Mouse (Mus musculus) forebrain, embryonic 16.5 days (tissue): ENCODE data around the gene Tmem139. TPM values are rescaled to one million over a fixed set of nuclear protein-coding genes. Genes with fewer than 3 reads are reported as not detected.

Experiments used
- ATAC-seq: fragments of 200-750 bp; cut with Nextera tagmentation; 2 replicates; pipeline ENCODE4 v1.8.0; 2017; ENCODE audit warnings: mild to moderate bottlenecking, moderate library complexity
- H3K27ac ChIP-seq: fragments of 300-500 bp; sonication (generic); 2 replicates; pipeline ENCODE4 v1.5.1; 2014; ENCODE audit warnings: low read length, control low read depth
- H3K27me3 ChIP-seq: fragments of 300-500 bp; sonication (generic); replicated peaks from 2 replicates; pipeline ENCODE4 v1.6.1; 2014; ENCODE audit warnings: low read length; ENCODE audit not compliant: control insufficient read depth, insufficient read depth
- H3K36me3 ChIP-seq: fragments of 300-500 bp; sonication (generic); 2 replicates; pipeline ENCODE4 v1.6.1; 2014; ENCODE audit not compliant: control insufficient read depth, insufficient read depth
- H3K4me1 ChIP-seq: fragments of 300-500 bp; sonication (generic); replicated peaks from 2 replicates; pipeline ENCODE4 v1.6.1; 2014; ENCODE audit warnings: low read length; ENCODE audit not compliant: control insufficient read depth, insufficient read depth
- H3K4me2 ChIP-seq: fragments of 300-500 bp; sonication (generic); 2 replicates; pipeline ENCODE4 v1.6.1; 2014; ENCODE audit warnings: mild to moderate bottlenecking, low read length, control low read depth
- H3K4me3 ChIP-seq: fragments of 300-500 bp; sonication (generic); replicated peaks from 2 replicates; pipeline ENCODE4 v1.5.1; 2014; ENCODE audit warnings: mild to moderate bottlenecking, low read length, control low read depth
- H3K9ac ChIP-seq: fragments of 300-500 bp; sonication (generic); replicated peaks from 2 replicates; pipeline ENCODE4 v1.6.1; 2014; ENCODE audit warnings: low read depth, low read length, control low read depth
- H3K9me3 ChIP-seq: fragments of 300-500 bp; sonication (generic); 2 replicates; pipeline ENCODE4 v1.6.1; 2016; ENCODE audit warnings: low read length; ENCODE audit not compliant: control insufficient read depth
- WGBS: fragments of 180-500 bp; shearing (Covaris S2); extraction: QIAGEN DNeasy Blood & Tissue Kit; methylation state at CpG from one replicate; pipeline ENCODE4 v1.1.7; 2014; 5-methylcytosine and 5-hydroxymethylcytosine counted together
- polyA plus RNA-seq: library from polyadenylated mRNA; unstranded; fragments of >200 nt; fragmentation: Nextera tagmentation; extraction: Ambion mirVana; gene quantifications from 2 replicates; pipeline ENCODE4 v1.2.1, GENCODE M21; 2015

The Tmem139 gene
- polyA plus RNA-seq, 1 experiment from 2014 or later = 0.24 TPM

DNA sequence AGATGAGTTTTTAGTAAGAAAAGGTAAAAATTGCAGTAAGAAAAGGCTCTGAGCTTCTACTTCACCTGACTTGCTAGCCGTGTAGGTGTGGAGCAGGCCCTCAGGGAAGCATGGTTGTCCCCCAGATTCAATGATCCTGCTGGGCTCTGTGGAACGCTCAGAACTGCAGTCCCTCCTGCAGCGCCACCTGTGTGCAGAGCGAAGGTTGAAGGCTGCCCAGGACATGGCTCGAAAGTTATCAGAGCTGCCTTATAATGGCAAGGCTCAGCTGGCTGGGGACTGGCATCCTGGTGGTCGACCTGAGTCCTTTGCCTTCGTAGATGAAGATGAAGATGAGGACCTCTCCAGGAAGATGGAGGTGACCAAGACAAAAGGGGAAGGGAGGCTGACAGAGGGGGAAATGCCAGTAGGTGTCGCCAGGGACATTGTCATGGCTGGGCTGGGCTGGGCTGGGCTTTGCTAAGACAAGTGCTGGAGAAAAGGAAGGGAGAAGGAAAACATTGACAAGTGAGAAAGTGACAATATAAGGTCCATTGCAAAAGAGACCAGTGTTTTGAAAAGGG, 48.1 kb downstream of the Tmem139 start:
- H3K4me2 ChIP-seq = no peak overlapping the region
- no peak overlapping the region for H3K27ac ChIP-seq
- H3K27me3 ChIP-seq = no peaks in the 10 kb centered on the region
- H3K9me3 ChIP-seq = no peaks in the 10 kb centered on the region
- 48% methylated on average over 8 of the region's 8 CpGs for WGBS
- H3K36me3 ChIP-seq = peaks cover 9% of the 10 kb centered on the region
- no peak overlapping the region for H3K4me3 ChIP-seq
- no peak overlapping the region for H3K9ac ChIP-seq
- no peak for ATAC-seq
- no peaks in the 10 kb centered on the region for H3K4me1 ChIP-seq

DNA sequence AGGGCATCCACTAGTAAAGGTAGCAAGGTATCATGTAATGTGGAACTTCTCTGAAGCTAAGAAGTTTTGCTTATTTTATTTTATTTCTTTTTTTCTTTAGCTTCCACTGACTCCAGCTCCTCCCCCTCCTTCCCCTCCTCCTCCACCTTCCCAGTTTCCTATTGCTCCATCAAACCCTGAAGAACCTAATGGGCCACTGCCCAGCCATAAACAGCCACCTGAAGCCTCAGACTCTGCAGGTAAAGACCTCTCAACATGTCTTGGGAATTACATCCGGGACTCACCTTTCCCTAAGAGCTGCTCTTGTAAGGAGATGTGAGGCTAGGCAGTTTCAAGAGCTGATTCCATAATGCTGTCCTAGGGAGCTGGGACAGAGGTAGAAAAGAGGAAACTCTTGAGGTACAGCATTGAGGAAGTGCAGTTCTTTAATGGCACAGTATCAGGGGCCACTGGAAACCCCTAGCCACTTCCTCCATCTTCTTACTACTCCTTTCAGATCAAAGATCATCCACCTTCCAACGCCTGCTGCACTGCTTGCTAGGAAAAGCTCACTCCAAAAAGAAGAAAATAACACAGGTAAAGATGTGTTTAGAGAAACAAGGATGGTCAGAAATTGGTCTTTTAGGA, 48.8 kb downstream of the Tmem139 start:
- Histone ChIP-seq H3K9ac (no peak overlapping the region), H3K36me3 (peaks cover 9% of the 10 kb centered on the region), H3K9me3 (no peaks in the 10 kb centered on the region), H3K27me3 (no peaks in the 10 kb centered on the region), H3K4me3 (no peak overlapping the region), H3K4me1 (no peaks in the 10 kb centered on the region), H3K27ac (no peak overlapping the region), H3K4me2 (no peak overlapping the region)
- no peak for ATAC-seq
- 94% methylated on average over 2 of the region's 2 CpGs for WGBS

Other genes with a start within 250 kb of the Tmem139 start
- gene Sva, start 223.6 kb upstream of the Tmem139 start, polyA plus RNA-seq = not detected in 2 replicates
- gene Tas2r139, start 121.0 kb upstream of the Tmem139 start, polyA plus RNA-seq = not detected in 2 replicates
- gene Tas2r144, start 46.6 kb upstream of the Tmem139 start, polyA plus RNA-seq = not detected in 2 replicates
- 8.2 and 10.1 TPM in 2 replicates for gene Gstk1, start 16.0 kb upstream of the Tmem139 start, polyA plus RNA-seq
- gene Casp2, start 3.0 kb downstream of the Tmem139 start, polyA plus RNA-seq = 62.1 and 72.2 TPM in 2 replicates
- 1.6 and 2.0 TPM in 2 replicates for gene Clcn1, start 24.7 kb downstream of the Tmem139 start, polyA plus RNA-seq
- gene Fam131b, start 62.7 kb downstream of the Tmem139 start, polyA plus RNA-seq = 5.3 and 7.1 TPM in 2 replicates
- gene Zyx, start 87.7 kb downstream of the Tmem139 start, polyA plus RNA-seq = 33.6 and 37.1 TPM in 2 replicates
- 0.14 and 0.27 TPM in 2 replicates for gene Epha1, start 111.3 kb downstream of the Tmem139 start, polyA plus RNA-seq
- not detected in 2 replicates for gene Tas2r143, start 138.3 kb downstream of the Tmem139 start, polyA plus RNA-seq
- gene Tas2r135, start 143.5 kb downstream of the Tmem139 start, polyA plus RNA-seq = not detected in 2 replicates
- not detected in 2 replicates for gene Tas2r126, start 172.6 kb downstream of the Tmem139 start, polyA plus RNA-seq
- not detected in 2 replicates for gene Olfr458, start 203.2 kb downstream of the Tmem139 start, polyA plus RNA-seq
- gene Olfr457, start 214.4 kb downstream of the Tmem139 start, polyA plus RNA-seq = not detected in 2 replicates
- gene Olfr456, start 225.2 kb downstream of the Tmem139 start, polyA plus RNA-seq = not detected in 2 replicates